Comparison of ENCODE assay signal across 10 mouse cellular contexts in genomic region chr5:118145999-118146679, GRCm38 (mm10). TPM values are rescaled to one million over a fixed set of nuclear protein-coding genes. Genes with fewer than 3 reads are reported as not detected.
DNase-seq lines count a peak whose midpoint lies in the region; ATAC-seq and TF ChIP-seq lines count a peak whose summit lies in the region.
"Had no signal": no experiment of that assay in that cellular context is flagged by ENCODE, and none has a peak within 500 bp of the region (broad histone marks: within the 10 kb centered on the region; RNA-seq: fewer than 3 reads in every experiment).

No protein-coding gene starts in this region.

- H3K4me1 ChIP-seq in cerebellum, adult 2 months (ENCODE audit: control insufficient read depth, insufficient read depth, low read length) = peaks cover 50% of the 10 kb centered on the region
- peaks cover 57% of the 10 kb centered on the region for H3K4me1 ChIP-seq in heart, embryonic 10.5 days
- H3K4me1 ChIP-seq in midbrain, embryonic 13.5 days (replicated peaks) = peaks cover 30% of the 10 kb centered on the region

- no peak for TF ChIP-seq POLR2A in cerebellum, adult 2 months (IDR thresholded peaks at IDR 0.05; ENCODE audit: borderline replicate concordance, insufficient read depth, low read length)

- WGBS in cerebellum, adult 2 months = 16% methylated on average over 15 of the region's 15 CpGs
- 51% methylated on average over 15 of the region's 15 CpGs for WGBS in heart, embryonic 10.5 days
- 71% methylated on average over 15 of the region's 15 CpGs for WGBS in midbrain, embryonic 13.5 days

- DNase-seq in cerebellum, adult 2 months = peak; percentile 51 to 61
- no peak for DNase-seq in cerebellum, adult 11 months
- DNase-seq in kidney, postnatal 36 days = peak; percentile 23 to 30
- no peak for DNase-seq in kidney, postnatal 4 days
- DNase-seq in heart, embryonic 10.5 days (ENCODE audit: low spot score) = no peak

- peaks cover 26% of the 10 kb centered on the region for H3K36me3 ChIP-seq in heart, embryonic 10.5 days
- H3K36me3 ChIP-seq in midbrain, embryonic 13.5 days = peaks cover 25% of the 10 kb centered on the region

- H3K27ac ChIP-seq in cerebellum, adult 2 months (ENCODE audit: insufficient read depth, low read length) = peak overlapping the region; percentile 34; the same call in 1 of the 2 replicates
- peak overlapping the region; percentile 24; the same call in 1 of the 2 replicates for H3K27ac ChIP-seq in heart, embryonic 10.5 days
- peak overlapping the region; percentile 73 for H3K27ac ChIP-seq in midbrain, embryonic 13.5 days

- no peak overlapping the region for H3K4me2 ChIP-seq in midbrain, embryonic 13.5 days (replicated peaks)

- no peak overlapping the region for H3K9ac ChIP-seq in midbrain, embryonic 13.5 days (replicated peaks)

- TF ChIP-seq CTCF in cerebellum, adult 2 months (IDR thresholded peaks at IDR 0.05; ENCODE audit: borderline replicate concordance, insufficient read depth, low read depth, low read length) = no peak

- H3K9me3 ChIP-seq in heart, embryonic 10.5 days = no peaks in the 10 kb centered on the region
- H3K9me3 ChIP-seq in midbrain, embryonic 13.5 days = no peaks in the 10 kb centered on the region

- no peak for ATAC-seq in midbrain, embryonic 13.5 days
- ATAC-seq in erythroid progenitor cell, adult 5-6 weeks (replicated peaks; ENCODE audit: low FRiP score, poor library complexity, severe bottlenecking) = no peak
- no peak for ATAC-seq in activated CD4-positive, CD25-positive, alpha-beta regulatory T cell, adult 4 months

- no peak overlapping the region for H3K4me3 ChIP-seq in cerebellum, adult 2 months (replicated peaks; ENCODE audit: insufficient read depth, low read depth, low read length)
- H3K4me3 ChIP-seq in heart, embryonic 10.5 days = no peak overlapping the region
- H3K4me3 ChIP-seq in midbrain, embryonic 13.5 days (replicated peaks) = no peak overlapping the region

- no peaks in the 10 kb centered on the region for H3K27me3 ChIP-seq in cerebellum, adult 2 months (ENCODE audit: control insufficient read depth, insufficient read depth, low read length)
- H3K27me3 ChIP-seq in heart, embryonic 10.5 days (ENCODE audit: insufficient read depth, poor library complexity, severe bottlenecking) = no peaks in the 10 kb centered on the region
- H3K27me3 ChIP-seq in midbrain, embryonic 13.5 days = no peaks in the 10 kb centered on the region

RNA-seq across cellular contexts. Expression of gene Fbxw8, which starts 9.1 kb away (rescaled TPM):
- polyA plus RNA-seq in cerebellum, adult 2 months (2012; rRNA removed) = 42.8 and 46.2 TPM in 2 replicates
- 29.4 and 31.2 TPM in 2 replicates for polyA plus RNA-seq in heart, embryonic 10.5 days (2016; fragmentation: Nextera tagmentation; extraction: Ambion mirVana)
- 22.5 and 25.6 TPM in 2 replicates for polyA plus RNA-seq in midbrain, embryonic 13.5 days (2015; fragmentation: Nextera tagmentation; extraction: Ambion mirVana)
- total RNA-seq in erythroid progenitor cell, adult 5-6 weeks (2015; ENCODE audit: low replicate concordance) = 0.84 and 4.0 TPM in 2 replicates
- total RNA-seq in erythroid progenitor cell, adult 5-6 weeks (2017; ENCODE audit: low replicate concordance) = 0.30 and 3.2 TPM in 2 replicates
- polyA plus RNA-seq in activated CD4-positive, CD25-positive, alpha-beta regulatory T cell, adult 4 months (2017; shearing (Covaris generic)) = 1 to 10 TPM; 3.1 to 3.6 TPM

RNA-seq across cellular contexts. Expression of gene Hrk, which starts 18.3 kb away (rescaled TPM):
- 3.3 and 3.4 TPM in 2 replicates for polyA plus RNA-seq in cerebellum, adult 2 months (2012; rRNA removed)
- polyA plus RNA-seq in heart, embryonic 10.5 days (2016; fragmentation: Nextera tagmentation; extraction: Ambion mirVana) = not detected in 2 replicates
- 0.68 and 0.73 TPM in 2 replicates for polyA plus RNA-seq in midbrain, embryonic 13.5 days (2015; fragmentation: Nextera tagmentation; extraction: Ambion mirVana)
- not detected in 2 replicates for total RNA-seq in erythroid progenitor cell, adult 5-6 weeks (2015; ENCODE audit: low replicate concordance)
- total RNA-seq in erythroid progenitor cell, adult 5-6 weeks (2017; ENCODE audit: low replicate concordance) = not detected in 2 replicates
- polyA plus RNA-seq in activated CD4-positive, CD25-positive, alpha-beta regulatory T cell, adult 4 months (2017; shearing (Covaris generic)) = under 1 TPM in 1 of 2 experiments, not detected in 1; 0.08 TPM
- total RNA-seq: neutrophil, adult 5-6 weeks had no signal
- polyA plus RNA-seq: liver, embryonic 16.5 days had no signal

Comparison
In these comparisons a context has a peak if more than half of its experiments do, and no peak if none do; other contexts are left out.
1. DNase-seq: peak in cerebellum, adult 2 months (2 of 2) and kidney, postnatal 36 days (2 of 2); none in cerebellum, adult 11 months (single experiment), kidney, postnatal 4 days (0 of 2) and heart, embryonic 10.5 days (single experiment).
2. Peak in every context shown above with its lines, with median percentiles within 50 percentile points of each other: H3K27ac ChIP-seq.